Mouse (Mus musculus): ENCODE results near the gene Tmem259. TPM values are rescaled to one million over a fixed set of nuclear protein-coding genes. Genes with fewer than 3 reads are reported as not detected.

Tmem259 gene
- 15.3 and 18.7 TPM in 2 replicates for polyA plus RNA-seq (2015; fragmentation: Nextera tagmentation; extraction: Ambion mirVana)

DNA sequence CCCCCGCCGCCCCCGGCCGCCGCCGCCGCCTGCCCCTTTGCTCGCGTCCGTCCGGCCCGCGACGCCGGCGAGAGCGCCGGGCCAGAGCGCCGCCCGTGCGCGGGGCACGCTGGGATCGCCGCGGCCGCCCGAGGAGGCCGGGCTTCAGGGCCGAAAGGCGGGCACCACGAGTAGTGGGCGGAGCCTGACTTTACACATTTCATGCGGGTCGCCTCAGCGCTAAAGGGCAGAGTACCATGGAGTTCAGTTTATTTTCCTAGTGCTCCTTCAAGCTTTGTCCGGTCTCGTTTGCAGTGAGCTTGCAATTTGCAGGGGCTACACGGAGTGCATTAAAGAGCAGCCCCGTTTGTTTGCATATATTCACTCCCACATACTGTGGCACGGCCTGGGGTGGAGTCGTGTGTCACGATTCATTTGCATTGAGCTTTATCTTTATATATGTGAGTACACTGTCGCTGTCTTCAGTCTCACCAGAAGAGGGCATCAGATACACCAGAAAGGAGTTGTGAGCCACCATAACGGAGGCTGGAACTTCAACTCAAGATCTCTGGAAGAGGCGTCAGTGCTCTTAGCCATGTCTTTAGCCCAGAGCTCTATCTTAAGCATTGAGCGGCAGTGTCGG lies at the start of gene Tmem259:
Tmem259 (minus strand) TSS at position 136 of the 622 bp plus-strand sequence.

DNA sequence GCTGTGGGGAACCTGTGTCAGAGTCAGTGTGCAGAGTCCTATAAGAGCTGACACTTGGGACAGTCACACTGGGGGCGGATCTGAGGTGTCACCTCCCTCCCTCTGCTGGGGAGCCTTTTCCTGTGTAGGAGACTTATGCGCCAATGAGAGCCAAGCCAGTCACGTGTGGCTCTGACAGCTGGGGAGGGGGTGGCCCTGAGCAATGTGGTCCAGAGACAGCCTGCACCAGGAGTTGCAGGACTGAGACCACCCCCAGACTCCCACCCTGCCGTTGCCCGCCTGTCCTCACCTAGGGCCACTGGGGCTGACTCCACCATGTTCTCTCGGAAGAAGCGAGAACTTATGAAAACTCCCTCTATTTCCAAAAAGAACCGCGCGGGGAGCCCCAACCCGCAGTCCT lies 32.4 kb upstream of the Tmem259 start, which contains the start of gene Arhgap45:
Arhgap45 (plus strand) TSS at position 143 of the 400 bp plus-strand sequence.

DNA sequence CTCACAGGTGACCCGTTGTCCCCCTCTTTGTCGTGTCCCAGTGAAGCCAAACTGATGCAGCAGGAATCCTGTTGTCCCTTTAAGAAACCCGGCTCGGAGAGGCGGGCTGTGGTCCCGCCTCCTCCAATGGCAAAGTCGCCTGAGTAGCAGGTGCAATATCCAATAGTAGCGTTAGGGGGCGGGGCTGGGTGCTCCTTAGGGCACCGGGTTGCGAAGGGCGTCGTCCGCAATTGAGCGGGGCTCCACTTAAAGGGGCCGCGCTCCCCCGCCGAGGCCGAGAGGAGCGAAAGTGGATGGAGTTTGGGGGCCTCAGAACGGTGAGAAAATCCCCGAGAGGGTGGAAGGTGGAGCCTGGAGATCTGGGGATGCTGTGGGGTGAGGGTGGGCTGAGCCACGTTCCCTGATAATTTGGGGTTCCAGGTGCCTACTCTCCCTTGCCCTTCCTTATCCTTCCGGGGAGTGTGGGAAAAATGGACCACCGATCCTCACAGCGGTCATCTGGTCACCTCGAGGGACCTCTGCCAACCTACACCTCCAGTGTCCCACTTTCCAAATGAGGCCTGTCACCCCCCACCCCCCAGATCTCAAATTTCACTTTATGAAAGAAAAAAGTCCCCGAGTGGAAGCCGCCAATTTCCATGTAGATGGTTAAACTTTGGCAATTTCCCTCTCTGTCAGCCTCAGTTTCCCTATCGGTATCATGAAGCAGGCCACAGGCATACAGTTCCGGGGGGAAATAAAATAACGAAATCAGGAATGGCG lies 12.3 kb upstream of the Tmem259 start, which contains the start of gene Abca7:
Abca7 (plus strand) TSS at position 223 of the 762 bp plus-strand sequence.

DNA sequence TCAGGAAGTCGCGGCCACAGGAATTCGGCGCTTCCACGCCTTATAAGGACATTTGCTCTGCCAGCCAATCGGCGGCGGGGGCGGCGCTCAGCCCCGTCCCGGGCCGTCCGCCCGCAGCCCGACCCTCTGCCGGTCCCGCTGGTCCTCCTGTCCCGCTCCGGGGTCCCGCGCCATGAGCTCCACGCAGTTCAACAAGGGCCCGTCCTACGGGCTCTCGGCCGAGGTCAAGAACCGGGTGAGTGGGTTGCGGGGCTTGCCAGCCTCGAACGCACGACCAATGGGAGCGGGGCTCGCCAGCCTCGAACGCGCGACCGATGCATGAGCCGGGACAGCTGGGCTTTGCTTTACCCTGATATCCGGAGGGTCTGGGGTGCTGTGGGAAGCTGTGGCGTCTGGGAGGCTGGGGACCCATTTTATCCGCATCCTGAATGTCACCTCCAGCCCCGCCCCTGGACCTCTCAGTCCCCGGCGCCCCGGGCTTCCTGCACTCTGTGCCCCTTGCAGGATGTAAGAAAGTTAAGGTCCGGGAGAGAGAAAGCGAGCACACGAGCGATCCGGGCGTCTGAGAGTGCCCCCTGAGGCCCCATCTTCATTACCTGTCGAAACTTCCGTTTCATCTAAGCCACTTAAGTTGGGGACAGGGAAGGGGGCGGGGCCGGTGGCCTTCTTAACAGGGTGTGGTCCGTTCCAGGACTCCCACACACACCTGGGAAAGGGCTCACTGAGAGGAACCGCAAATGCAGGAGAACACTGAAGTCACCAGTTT lies 4.6 kb upstream of the Tmem259 start, which contains the start of gene Cnn2:
Cnn2 (plus strand) TSS at position 79 of the 766 bp plus-strand sequence.

DNA sequence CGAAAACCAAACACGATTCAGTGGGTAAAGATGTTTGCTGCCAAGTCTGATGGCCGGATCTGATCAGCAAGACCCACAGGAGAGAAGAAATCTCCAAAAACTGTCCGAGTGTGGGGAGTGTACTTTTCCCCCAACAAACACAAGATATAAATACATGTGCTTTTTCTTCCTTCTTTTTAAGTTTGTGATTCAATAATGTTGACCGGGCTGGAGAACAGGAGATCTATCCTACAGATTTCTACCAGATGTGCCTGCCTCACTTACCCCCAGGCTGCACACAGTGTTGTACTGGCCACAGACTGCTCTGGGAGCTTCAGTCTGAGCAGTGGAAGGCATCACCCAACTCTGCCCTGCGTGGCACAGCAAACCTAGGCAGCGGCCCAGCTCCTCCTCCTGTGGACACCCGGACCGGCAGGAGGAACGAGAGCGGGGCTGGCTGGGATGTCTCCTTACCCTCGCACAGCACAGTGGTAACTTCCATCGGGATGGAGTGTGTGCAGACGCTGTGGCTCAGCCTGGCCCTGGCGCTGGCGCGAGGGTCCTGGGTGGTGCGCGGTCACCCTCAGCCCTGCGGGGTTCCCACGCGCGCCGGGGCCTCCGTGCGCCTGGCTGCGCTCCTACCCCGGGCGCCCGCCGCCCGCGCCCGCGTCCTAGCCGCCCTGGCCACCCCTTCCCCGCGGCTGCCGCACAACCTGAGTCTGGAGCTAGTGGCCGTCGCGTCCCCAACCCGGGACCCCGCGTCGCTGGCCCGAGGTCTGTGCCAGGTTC lies 13.5 kb downstream of the Tmem259 start, which contains the start of gene Grin3b:
Grin3b (plus strand) TSS at position 301 of the 768 bp plus-strand sequence.

DNA sequence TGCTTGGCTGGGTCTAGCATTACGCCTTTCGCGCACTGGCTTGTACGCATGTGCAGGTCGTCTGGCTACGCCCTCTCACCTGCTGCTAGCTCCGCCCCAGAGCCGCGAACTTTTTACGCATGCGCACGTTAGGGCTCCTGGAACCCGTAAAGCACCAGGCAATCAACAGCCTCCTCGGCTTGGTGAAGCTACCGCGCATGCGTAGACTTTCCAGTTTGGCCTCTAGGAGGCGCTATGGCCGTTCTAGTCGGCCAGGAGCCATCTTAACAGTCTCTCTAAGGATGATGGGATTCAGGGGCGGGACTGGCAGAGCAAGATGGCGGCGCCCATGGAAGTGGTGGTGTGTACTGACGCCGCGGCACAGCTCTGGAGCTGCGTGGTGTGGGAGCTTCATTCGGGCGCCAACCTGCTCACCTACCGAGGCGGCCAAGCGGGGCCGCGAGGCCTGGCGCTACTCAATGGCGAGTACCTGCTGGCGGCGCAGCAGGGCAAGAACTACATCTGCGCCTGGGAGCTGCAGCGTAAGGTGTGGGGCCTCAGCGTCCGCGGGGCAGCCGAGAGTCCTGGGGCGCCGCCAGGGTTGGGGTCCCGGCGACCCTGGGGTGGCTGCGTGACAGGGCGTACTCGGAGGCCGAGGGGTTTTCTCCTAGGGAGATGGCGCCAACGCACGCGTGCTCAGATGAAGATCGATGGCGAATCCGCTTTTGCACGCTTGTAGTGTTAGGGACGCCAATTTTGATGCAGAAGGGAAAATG lies 24.1 kb downstream of the Tmem259 start, which contains the start of gene Wdr18:
Wdr18 (plus strand) TSS at position 306 of the 755 bp plus-strand sequence.

DNA sequence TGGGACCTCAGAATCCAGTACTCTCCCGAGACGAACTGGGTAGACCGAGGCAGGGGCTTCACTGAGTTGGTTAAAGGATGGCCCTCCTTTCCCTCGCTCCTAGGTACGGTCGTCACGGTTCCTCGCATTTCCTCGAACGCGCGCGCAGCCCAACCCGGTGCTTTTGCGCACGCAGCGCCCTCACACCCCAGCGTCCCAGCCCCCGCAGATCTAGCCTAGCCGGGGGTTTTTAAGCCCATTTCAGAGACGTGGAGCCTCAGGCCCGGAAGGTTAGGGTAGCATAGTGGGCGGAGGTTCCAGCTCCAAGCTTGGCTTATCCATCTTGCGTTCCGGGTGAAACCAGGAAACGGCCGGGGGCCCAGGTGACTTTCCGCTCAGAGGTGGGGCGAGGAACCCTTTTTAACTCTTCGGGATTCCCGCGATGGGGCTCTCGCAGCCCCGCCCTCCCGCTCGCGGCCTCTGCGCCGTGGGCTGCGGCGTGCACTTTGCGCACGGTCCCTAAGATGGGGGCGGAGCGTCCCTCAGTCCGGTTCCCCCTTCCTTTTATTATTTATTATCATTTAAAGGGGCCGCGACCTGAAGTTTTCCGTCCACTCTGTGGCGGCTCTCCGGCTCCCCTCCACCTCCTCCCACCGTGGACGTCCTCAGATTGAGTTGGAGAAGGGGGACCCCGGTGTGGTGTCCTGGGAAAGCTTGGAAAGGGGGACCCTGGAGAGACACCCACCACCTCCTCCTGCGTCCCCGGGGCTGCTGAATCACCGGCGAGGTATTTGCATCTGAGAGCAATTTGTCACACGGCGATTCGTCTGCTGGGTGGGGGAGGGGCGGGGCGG lies 57.4 kb downstream of the Tmem259 start, which contains the start of gene Arid3a:
Arid3a (plus strand) TSS at position 553 of the 833 bp plus-strand sequence.

Other genes with a start within 250 kb of the Tmem259 start
- 14.4 and 14.7 TPM in 2 replicates for gene Polrmt, start 237.7 kb downstream of the Tmem259 start, polyA plus RNA-seq (2015; fragmentation: Nextera tagmentation; extraction: Ambion mirVana)
- gene Fgf22, start 229.3 kb downstream of the Tmem259 start, polyA plus RNA-seq (2015; fragmentation: Nextera tagmentation; extraction: Ambion mirVana): 0.24 and 0.28 TPM in 2 replicates
- gene Rnf126, start 217.4 kb downstream of the Tmem259 start, polyA plus RNA-seq (2015; fragmentation: Nextera tagmentation; extraction: Ambion mirVana): 50.7 and 60.7 TPM in 2 replicates
- 69.7 and 87.0 TPM in 2 replicates for gene Fstl3, start 207.1 kb downstream of the Tmem259 start, polyA plus RNA-seq (2015; fragmentation: Nextera tagmentation; extraction: Ambion mirVana)
- gene Prss57, start 193.4 kb downstream of the Tmem259 start, polyA plus RNA-seq (2015; fragmentation: Nextera tagmentation; extraction: Ambion mirVana): 0.12 TPM in 1 of 2 replicates, not detected in the other
- 39.7 and 44.2 TPM in 2 replicates for gene Palm, start 190.8 kb downstream of the Tmem259 start, polyA plus RNA-seq (2015; fragmentation: Nextera tagmentation; extraction: Ambion mirVana)
- gene Misp, start 163.3 kb downstream of the Tmem259 start, polyA plus RNA-seq (2015; fragmentation: Nextera tagmentation; extraction: Ambion mirVana): 1.6 and 2.9 TPM in 2 replicates
- 109 and 124 TPM in 2 replicates for gene Ptbp1, start 129.9 kb downstream of the Tmem259 start, polyA plus RNA-seq (2015; fragmentation: Nextera tagmentation; extraction: Ambion mirVana)
- 2.3 and 8.8 TPM in 2 replicates for gene Prtn3, start 109.9 kb downstream of the Tmem259 start, polyA plus RNA-seq (2015; fragmentation: Nextera tagmentation; extraction: Ambion mirVana)
- gene Plppr3, start 109.7 kb downstream of the Tmem259 start, polyA plus RNA-seq (2015; fragmentation: Nextera tagmentation; extraction: Ambion mirVana): 2.2 TPM in 2 replicates
- gene Elane, start 98.1 kb downstream of the Tmem259 start, polyA plus RNA-seq (2015; fragmentation: Nextera tagmentation; extraction: Ambion mirVana): 0.13 and 0.16 TPM in 2 replicates
- gene Cfd, start 93.5 kb downstream of the Tmem259 start, polyA plus RNA-seq (2015; fragmentation: Nextera tagmentation; extraction: Ambion mirVana): 0.18 TPM in 1 of 2 replicates, not detected in the other
- gene Med16, start 75.4 kb downstream of the Tmem259 start, polyA plus RNA-seq (2015; fragmentation: Nextera tagmentation; extraction: Ambion mirVana): 33.5 and 34.4 TPM in 2 replicates
- not detected in 2 replicates for gene Gm26602, start 73.5 kb downstream of the Tmem259 start, polyA plus RNA-seq (2015; fragmentation: Nextera tagmentation; extraction: Ambion mirVana)
- 1.2 and 1.3 TPM in 2 replicates for gene Kiss1r, start 67.4 kb downstream of the Tmem259 start, polyA plus RNA-seq (2015; fragmentation: Nextera tagmentation; extraction: Ambion mirVana)
- gene R3hdm4, start 63.1 kb downstream of the Tmem259 start, polyA plus RNA-seq (2015; fragmentation: Nextera tagmentation; extraction: Ambion mirVana): 125 and 126 TPM in 2 replicates
- gene Arid3a, start 57.3 kb downstream of the Tmem259 start, polyA plus RNA-seq (2015; fragmentation: Nextera tagmentation; extraction: Ambion mirVana): 4.0 TPM in 2 replicates
- gene Wdr18, start 24.2 kb downstream of the Tmem259 start, polyA plus RNA-seq (2015; fragmentation: Nextera tagmentation; extraction: Ambion mirVana): 52.5 and 55.6 TPM in 2 replicates
- 0.07 and 0.13 TPM in 2 replicates for gene Grin3b, start 13.6 kb downstream of the Tmem259 start, polyA plus RNA-seq (2015; fragmentation: Nextera tagmentation; extraction: Ambion mirVana)
- gene Cnn2, start 4.3 kb upstream of the Tmem259 start, polyA plus RNA-seq (2015; fragmentation: Nextera tagmentation; extraction: Ambion mirVana): 662 and 733 TPM in 2 replicates
- 2.9 and 3.0 TPM in 2 replicates for gene Abca7, start 12.2 kb upstream of the Tmem259 start, polyA plus RNA-seq (2015; fragmentation: Nextera tagmentation; extraction: Ambion mirVana)
- gene Arhgap45, start 32.3 kb upstream of the Tmem259 start, polyA plus RNA-seq (2015; fragmentation: Nextera tagmentation; extraction: Ambion mirVana): 5.5 and 10.3 TPM in 2 replicates
- 94.2 and 108 TPM in 2 replicates for gene Polr2e, start 55.5 kb upstream of the Tmem259 start, polyA plus RNA-seq (2015; fragmentation: Nextera tagmentation; extraction: Ambion mirVana)
- gene Gpx4, start 62.8 kb upstream of the Tmem259 start, polyA plus RNA-seq (2015; fragmentation: Nextera tagmentation; extraction: Ambion mirVana): 724 and 745 TPM in 2 replicates
- 14.6 and 18.7 TPM in 2 replicates for gene Sbno2, start 121.2 kb upstream of the Tmem259 start, polyA plus RNA-seq (2015; fragmentation: Nextera tagmentation; extraction: Ambion mirVana)
- 11.9 and 12.4 TPM in 2 replicates for gene Stk11, start 131.5 kb upstream of the Tmem259 start, polyA plus RNA-seq (2015; fragmentation: Nextera tagmentation; extraction: Ambion mirVana)
- gene Atp5d, start 154.3 kb upstream of the Tmem259 start, polyA plus RNA-seq (2015; fragmentation: Nextera tagmentation; extraction: Ambion mirVana): 604 and 621 TPM in 2 replicates
- gene Cbarp, start 156.5 kb upstream of the Tmem259 start, polyA plus RNA-seq (2015; fragmentation: Nextera tagmentation; extraction: Ambion mirVana): 2.1 and 2.4 TPM in 2 replicates
- gene Midn, start 163.9 kb upstream of the Tmem259 start, polyA plus RNA-seq (2015; fragmentation: Nextera tagmentation; extraction: Ambion mirVana): 7.5 and 7.6 TPM in 2 replicates
- gene Cirbp, start 181.7 kb upstream of the Tmem259 start, polyA plus RNA-seq (2015; fragmentation: Nextera tagmentation; extraction: Ambion mirVana): 215 and 228 TPM in 2 replicates
- gene 1600002K03Rik, start 188.6 kb upstream of the Tmem259 start, polyA plus RNA-seq (2015; fragmentation: Nextera tagmentation; extraction: Ambion mirVana): 8.1 and 10.7 TPM in 2 replicates
- gene Efna2, start 195.2 kb upstream of the Tmem259 start, polyA plus RNA-seq (2015; fragmentation: Nextera tagmentation; extraction: Ambion mirVana): 5.6 and 6.3 TPM in 2 replicates
- gene Mum1, start 242.1 kb upstream of the Tmem259 start, polyA plus RNA-seq (2015; fragmentation: Nextera tagmentation; extraction: Ambion mirVana): 19.8 and 28.1 TPM in 2 replicates